Mouse (Mus musculus): ENCODE data around the gene Cck. TPM values are rescaled to one million over a fixed set of nuclear protein-coding genes. Genes with fewer than 3 reads are reported as not detected.

Cck gene
- polyA plus RNA-seq, 1 experiment: not detected

DNA sequence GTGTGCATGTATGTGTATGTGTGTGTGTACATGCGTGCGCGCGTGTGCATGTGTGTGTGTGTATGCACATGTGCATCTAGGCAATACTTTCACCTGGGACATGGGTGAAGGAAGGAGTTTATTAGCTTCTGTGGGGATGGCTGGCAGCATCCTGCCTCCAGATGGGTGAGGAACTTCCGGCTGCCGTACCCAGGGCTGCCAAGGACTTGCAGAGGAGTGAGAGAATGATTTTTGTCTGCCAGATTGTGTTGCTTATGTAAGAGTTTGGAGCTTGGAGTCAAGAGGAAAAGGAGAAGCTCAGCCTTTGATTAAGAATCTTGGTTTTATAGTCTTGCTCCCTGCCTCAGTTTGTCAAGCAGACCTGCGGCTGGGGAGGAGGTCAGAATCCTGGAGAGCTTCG lies 9.9 kb upstream of the Cck start:
- TF ChIP-seq CTCF (IDR thresholded peaks at IDR 0.05; ENCODE audit: insufficient read depth, low read depth, low read length) (no peak), POLR2A (IDR thresholded peaks at IDR 0.05; ENCODE audit: insufficient read depth, low read depth, low read length) (no peak)
- 89% methylated on average over 8 of the region's 8 CpGs for WGBS
- H3K4me1 ChIP-seq (ENCODE audit: control insufficient read depth, insufficient read depth, low read length): peaks cover 4% of the 10 kb centered on the region; the same call in 1 of the 2 replicates
- H3K27ac ChIP-seq (ENCODE audit: insufficient read depth, low read depth, low read length): no peak overlapping the region
- no peak overlapping the region for H3K4me3 ChIP-seq (ENCODE audit: insufficient read depth, low read depth, low read length)

DNA sequence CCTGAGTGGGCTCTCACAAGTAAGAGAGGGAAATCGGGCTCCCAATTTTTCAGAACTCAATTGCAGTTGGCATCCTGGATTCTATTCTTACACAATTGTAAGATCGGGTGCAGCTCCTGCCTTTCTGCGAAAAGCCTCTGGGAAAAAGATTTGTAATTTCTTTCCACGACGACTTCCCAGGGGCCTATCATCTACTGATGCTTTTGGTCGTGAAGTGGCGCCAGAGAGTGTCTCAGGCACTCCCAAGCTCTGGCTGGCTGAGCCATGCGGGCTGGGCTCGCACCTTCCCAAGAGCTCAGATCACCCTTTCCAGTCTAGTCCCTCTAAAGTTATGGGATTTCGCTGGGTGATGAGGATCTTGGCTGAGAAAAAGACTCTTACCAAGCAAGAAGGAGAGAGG lies 608 bp upstream of the Cck start:
- Histone ChIP-seq H3K4me3 (ENCODE audit: insufficient read depth, low read depth, low read length) (no peak overlapping the region), H3K27ac (ENCODE audit: insufficient read depth, low read depth, low read length) (no peak overlapping the region), H3K4me1 (ENCODE audit: control insufficient read depth, insufficient read depth, low read length) (peaks cover 11% of the 10 kb centered on the region)
- WGBS: 36% methylated on average over 10 of the region's 10 CpGs
- TF ChIP-seq POLR2A (IDR thresholded peaks at IDR 0.05; ENCODE audit: insufficient read depth, low read depth, low read length) (no peak), CTCF (IDR thresholded peaks at IDR 0.05; ENCODE audit: insufficient read depth, low read depth, low read length) (no peak)

DNA sequence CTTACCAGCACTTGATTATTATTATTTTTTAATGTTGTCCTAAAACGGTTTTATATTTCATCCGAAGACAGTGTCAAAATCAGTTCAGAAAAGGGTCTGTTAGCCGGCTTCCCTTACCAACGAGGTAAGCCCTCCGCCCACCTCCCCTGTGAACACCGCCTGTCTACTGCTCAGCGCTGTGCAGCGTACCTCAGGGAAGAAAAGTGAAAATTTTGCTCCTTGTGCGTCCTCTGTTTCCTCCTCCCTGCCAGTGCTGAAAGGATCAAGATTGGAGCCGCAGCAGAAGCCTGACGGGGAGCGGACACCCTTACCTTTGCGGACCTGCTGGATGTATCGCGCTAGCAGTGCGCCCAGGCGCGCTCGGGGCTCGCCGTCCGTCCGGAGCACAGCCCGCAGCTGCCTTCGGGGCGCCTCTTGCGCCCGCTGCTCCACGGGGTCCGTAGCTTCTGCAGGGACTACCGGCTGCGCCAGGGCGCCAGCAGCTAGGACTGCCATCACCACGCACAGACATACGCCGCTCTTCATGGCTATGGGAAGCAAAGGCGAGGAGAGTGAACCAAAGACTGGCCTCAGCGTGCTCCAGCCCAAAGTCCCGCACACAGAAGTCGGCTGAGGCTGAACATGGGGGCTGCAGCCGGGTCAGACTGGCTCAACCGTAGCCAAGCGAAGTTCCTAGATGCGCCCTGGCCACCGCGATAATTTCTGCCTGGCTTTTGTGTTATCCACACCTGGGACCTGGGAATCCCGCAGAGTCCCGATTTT lies 1.3 kb downstream of the Cck start:
- TF ChIP-seq CTCF (IDR thresholded peaks at IDR 0.05; ENCODE audit: insufficient read depth, low read depth, low read length) (no peak), POLR2A (IDR thresholded peaks at IDR 0.05; ENCODE audit: insufficient read depth, low read depth, low read length) (no peak)

DNA sequence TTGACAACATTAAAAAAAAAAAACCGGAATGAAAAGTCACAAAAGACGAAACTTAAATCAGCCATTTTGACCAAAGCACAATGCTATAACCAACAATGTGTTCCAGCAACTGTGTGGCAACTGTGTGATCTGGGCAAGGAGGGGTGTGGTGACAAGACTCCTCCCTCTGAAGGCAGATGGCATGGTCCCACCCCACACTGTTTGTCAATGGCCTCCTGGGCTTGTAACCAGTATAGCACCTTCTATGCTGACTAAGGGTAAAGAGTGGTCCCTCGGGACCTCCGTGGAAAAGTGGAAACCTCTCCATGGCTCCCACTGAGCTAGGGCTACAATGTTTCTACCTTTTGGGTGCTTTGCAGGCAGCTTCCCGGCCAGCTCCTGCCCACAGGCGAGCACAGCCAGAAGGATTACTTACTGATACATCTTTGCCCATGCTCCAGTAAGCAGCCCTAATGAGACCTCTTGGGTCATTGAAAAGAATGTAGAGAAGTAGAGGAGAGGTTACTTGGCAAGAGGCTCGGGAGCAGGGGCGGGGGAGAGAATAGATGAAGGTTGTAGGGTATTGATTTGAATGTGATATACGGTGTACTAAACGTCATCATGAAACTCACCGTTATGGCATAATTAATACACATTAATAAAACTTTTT lies 3.8 kb downstream of the Cck start:
- Histone ChIP-seq H3K27ac (ENCODE audit: insufficient read depth, low read depth, low read length) (no peak overlapping the region), H3K4me3 (ENCODE audit: insufficient read depth, low read depth, low read length) (no peak overlapping the region), H3K4me1 (ENCODE audit: control insufficient read depth, insufficient read depth, low read length) (peaks cover 11% of the 10 kb centered on the region)
- TF ChIP-seq POLR2A (IDR thresholded peaks at IDR 0.05; ENCODE audit: insufficient read depth, low read depth, low read length) (no peak), CTCF (IDR thresholded peaks at IDR 0.05; ENCODE audit: insufficient read depth, low read depth, low read length) (no peak)
- 68% methylated on average over 11 of the region's 11 CpGs for WGBS

More for the DNA sequence above, 1.3 kb downstream of the Cck start:
- WGBS: 5% methylated on average over 48 of the region's 48 CpGs
- Histone ChIP-seq H3K4me3 (ENCODE audit: insufficient read depth, low read depth, low read length) (peak overlapping the region; percentile 31), H3K4me1 (ENCODE audit: control insufficient read depth, insufficient read depth, low read length) (peaks cover 11% of the 10 kb centered on the region), H3K27ac (ENCODE audit: insufficient read depth, low read depth, low read length) (no peak overlapping the region; the same call in 1 of the 2 replicates)

DNA sequence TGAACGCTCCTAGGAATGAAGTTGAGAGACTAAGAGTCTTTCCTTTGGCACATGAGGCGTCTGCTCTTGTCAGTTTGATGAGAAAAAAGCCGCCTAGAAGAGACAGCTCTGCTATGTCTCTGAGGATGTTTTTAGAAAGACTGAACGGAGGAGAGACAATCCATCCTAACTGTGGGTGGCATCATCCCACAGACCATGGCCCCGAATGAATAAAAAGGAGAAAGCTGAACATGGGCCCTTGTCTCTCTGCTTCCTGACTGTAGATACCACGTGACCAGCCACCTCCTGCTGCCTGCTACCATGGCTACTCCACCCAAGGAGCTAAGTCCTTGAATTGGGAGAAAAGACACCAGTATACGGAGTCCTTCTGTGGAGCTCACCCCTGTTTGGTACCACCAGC lies 8.3 kb downstream of the Cck start:
- 58% methylated on average over 7 of the region's 7 CpGs for WGBS
- Histone ChIP-seq H3K27ac (ENCODE audit: insufficient read depth, low read depth, low read length) (no peak overlapping the region), H3K4me3 (ENCODE audit: insufficient read depth, low read depth, low read length) (no peak overlapping the region), H3K4me1 (ENCODE audit: control insufficient read depth, insufficient read depth, low read length) (no peaks in the 10 kb centered on the region; the same call in 1 of the 2 replicates)
- TF ChIP-seq CTCF (IDR thresholded peaks at IDR 0.05; ENCODE audit: insufficient read depth, low read depth, low read length) (no peak), POLR2A (IDR thresholded peaks at IDR 0.05; ENCODE audit: insufficient read depth, low read depth, low read length) (no peak)

DNA sequence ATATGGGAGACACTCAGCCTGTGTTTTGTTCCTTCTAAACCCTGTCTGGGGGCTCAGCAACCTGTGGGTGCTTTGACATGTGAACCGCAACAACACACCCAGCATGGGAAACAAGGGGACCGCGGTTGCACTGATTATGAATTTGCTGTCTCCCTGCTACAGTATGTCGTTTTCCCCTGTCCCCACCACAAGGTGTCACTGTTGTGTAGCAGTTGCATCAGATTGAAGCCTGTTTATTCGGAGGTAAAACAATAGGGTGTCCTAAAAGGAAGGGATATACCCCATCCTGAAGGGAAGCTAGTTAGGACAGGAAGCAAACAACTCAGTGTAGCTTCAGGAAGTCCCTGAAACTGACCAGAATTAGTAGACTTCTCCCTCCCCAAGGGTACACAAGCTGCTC lies 16.0 kb downstream of the Cck start:
- TF ChIP-seq CTCF (IDR thresholded peaks at IDR 0.05; ENCODE audit: insufficient read depth, low read depth, low read length) (no peak; the same call in 1 of the 2 replicates), POLR2A (IDR thresholded peaks at IDR 0.05; ENCODE audit: insufficient read depth, low read depth, low read length) (no peak)
- 9% methylated on average over 5 of the region's 5 CpGs for WGBS
- Histone ChIP-seq H3K27ac (ENCODE audit: insufficient read depth, low read depth, low read length) (no peak overlapping the region), H3K4me1 (ENCODE audit: control insufficient read depth, insufficient read depth, low read length) (peaks cover 7% of the 10 kb centered on the region), H3K4me3 (ENCODE audit: insufficient read depth, low read depth, low read length) (no peak overlapping the region)

DNA sequence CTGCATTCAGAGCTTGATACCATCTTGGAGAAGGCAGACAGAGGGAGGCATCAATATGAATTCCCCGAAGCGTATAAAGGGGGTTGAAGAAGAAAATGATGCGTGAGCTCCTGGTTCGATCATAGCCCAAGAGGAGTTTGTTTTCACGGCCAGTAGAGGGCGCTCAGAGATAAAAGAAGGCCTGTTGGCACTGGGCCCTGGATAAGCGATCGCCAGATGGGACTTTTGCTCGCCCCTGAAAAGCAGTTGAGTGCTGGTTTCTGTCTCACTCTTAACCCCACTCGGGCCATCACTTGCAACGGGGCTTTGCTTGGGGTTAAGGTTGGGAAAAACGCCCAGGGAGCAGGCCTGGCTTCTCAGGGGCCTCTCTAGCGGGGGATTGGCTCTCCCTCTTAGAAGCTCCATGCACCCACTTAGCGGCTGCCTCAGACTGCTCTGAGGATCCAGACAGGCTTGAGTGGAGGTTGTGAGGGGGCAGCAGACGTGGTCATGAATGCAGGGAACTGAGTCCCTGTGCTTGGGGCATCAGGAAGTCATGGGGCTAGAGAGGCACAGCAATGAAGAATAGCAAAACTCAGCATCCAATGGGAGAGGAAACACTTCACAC lies 18.1 kb downstream of the Cck start:
- 7% methylated on average over 15 of the region's 15 CpGs for WGBS
- TF ChIP-seq POLR2A (IDR thresholded peaks at IDR 0.05; ENCODE audit: insufficient read depth, low read depth, low read length): no peak
- TF ChIP-seq CTCF (IDR thresholded peaks at IDR 0.05; ENCODE audit: insufficient read depth, low read depth, low read length): peak; percentile 64
- H3K4me1 ChIP-seq (ENCODE audit: control insufficient read depth, insufficient read depth, low read length): peaks cover 7% of the 10 kb centered on the region
- H3K4me3 ChIP-seq (ENCODE audit: insufficient read depth, low read depth, low read length): no peak overlapping the region
- H3K27ac ChIP-seq (ENCODE audit: insufficient read depth, low read depth, low read length): no peak overlapping the region

DNA sequence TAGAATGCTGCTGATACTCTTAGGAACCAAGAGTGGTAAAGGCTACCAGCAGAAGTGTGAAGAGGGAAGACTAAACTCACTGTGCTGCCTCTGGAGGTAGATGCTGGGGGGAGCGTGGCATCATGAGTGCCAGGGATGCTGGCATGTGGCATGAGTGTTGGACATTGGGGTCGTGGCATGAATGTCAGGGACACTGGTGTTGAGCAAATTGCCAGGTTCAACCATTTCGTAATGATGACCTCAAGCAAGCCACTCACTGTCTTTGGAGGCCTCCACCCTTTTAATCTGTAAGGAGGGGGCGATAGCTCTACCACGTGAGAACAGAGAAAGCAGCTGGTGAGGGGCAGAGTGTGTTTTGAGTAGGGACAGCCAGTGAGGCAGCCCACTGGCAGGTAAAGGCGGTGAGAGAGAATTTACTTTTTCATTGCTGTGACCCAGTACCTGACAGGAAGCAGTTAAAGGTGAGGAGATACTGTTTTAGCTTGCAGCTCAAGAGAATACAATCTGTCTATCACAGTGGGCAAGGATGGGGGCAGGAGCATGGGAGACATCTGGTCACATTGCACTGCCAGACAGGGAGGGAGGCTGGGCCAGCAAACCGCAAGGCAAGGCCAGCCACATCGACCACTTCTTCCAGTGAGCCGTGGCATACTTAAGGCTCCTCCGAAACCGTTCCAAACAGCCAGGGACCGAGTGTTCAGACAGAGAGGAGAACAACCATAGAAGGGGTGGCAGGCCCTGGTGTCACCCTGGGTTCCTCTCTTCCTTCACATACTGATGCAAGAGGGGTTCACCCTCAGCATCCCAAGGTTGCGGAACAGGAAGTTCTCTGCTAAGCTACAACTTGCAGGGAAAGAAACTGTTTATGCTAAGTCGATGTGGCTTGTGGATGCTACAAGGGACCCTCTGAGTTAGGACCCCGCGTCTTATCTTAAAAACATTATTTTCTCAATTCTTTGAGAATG lies 19.7 kb downstream of the Cck start:
- Histone ChIP-seq H3K4me1 (ENCODE audit: control insufficient read depth, insufficient read depth, low read length) (peaks cover 7% of the 10 kb centered on the region), H3K27ac (ENCODE audit: insufficient read depth, low read depth, low read length) (no peak overlapping the region)

More for the DNA sequence above, 19.7 kb downstream of the Cck start:
- TF ChIP-seq CTCF (IDR thresholded peaks at IDR 0.05; ENCODE audit: insufficient read depth, low read depth, low read length): no peak
- no peak for TF ChIP-seq POLR2A (IDR thresholded peaks at IDR 0.05; ENCODE audit: insufficient read depth, low read depth, low read length)
- 69% methylated on average over 16 of the region's 16 CpGs for WGBS
- H3K4me3 ChIP-seq (ENCODE audit: insufficient read depth, low read depth, low read length): no peak overlapping the region
